Mouse (Mus musculus) heart, postnatal 14 days (tissue): ENCODE measurements around the gene Dusp18. TPM values are rescaled to one million over a fixed set of nuclear protein-coding genes. Genes with fewer than 3 reads are reported as not detected.

Experiments
- DNase-seq, 2 experiments: peaks; one replicate each; pipeline ENCODE4 v3.0.0; 2021 to 2022
- intact Hi-C: fragments of 180-260 bp; cut with DNase I; formaldehyde crosslinking; loops from one replicate; pipeline ENCODE4 v1.15.1; 2025
- total RNA-seq, 2 experiments: library from RNA; stranded (reverse); gene quantifications; 2 replicates each; pipeline ENCODE4 v1.2.3; 2021

The Dusp18 gene
- total RNA-seq, 2 experiments from 2014 or later: 38.2 to 44.4 TPM

DNA sequence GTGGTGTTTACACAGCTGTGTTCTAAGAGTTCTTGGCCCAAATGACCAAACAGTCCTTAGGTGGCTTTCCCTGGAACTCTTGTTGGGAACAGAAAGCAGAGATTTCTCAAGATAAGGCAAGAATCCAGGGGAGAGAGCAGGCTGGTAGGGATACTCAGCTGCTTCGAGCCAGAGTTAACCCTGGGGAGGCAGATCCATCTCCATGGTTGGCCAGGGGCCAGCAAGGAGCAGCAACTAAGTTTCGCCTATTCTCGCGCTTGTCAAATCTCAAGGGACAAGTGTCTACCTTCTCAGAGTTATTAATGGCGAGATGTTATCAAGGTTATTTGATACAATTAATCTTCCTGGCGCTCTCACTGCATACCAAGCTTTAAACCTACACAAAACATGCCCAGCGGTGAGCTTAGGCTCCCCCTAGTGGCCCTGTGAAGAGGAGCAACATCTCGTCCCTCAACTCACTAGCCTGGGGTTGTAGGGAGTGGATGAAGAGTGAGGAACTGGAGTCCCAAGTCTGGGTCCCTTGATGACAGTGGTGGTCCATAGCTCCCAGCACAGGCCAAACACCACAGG lies 26.3 kb downstream of the Dusp18 start:
- DNase-seq: peak; percentile 30 to 57
- intact Hi-C loops: no loop called here

- intact Hi-C loops: no loop called here
- DNase-seq: no peak
Measured at GRCm38 (mm10) chr11:3922115-3922514, 27.1 kb downstream of the Dusp18 start.

GRCm38 (mm10) chr11:3922731-3923130 lies 27.7 kb downstream of the Dusp18 start:
- no peak for DNase-seq
- intact Hi-C loops: no loop called here

GRCm38 (mm10) chr11:3925916-3926315 lies 30.9 kb downstream of the Dusp18 start:
- intact Hi-C loops: no loop called here
- no peak for DNase-seq

DNA sequence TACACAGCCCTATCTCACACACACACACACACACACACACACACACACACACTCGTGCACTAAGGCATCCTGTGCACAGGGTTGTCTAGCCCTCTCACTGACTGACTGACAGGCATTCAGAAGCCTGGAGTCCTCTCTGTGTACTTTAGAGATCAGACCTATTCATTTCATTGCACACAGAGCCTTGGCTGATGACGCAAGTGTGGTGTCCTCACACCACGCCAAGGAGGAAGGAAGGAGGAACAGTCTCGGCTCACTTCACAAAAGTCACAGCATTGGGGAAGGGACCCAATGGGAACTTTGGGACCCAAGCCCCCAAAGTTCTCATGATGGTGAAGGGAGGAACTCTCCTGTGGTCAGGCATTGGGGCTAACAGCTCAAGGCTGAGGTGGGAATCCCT lies 35.0 kb downstream of the Dusp18 start:
- intact Hi-C loops: no loop called here
- no peak for DNase-seq

GRCm38 (mm10) chr11:3930931-3931330 lies 35.9 kb downstream of the Dusp18 start:
- DNase-seq: no peak
- intact Hi-C loops: no loop called here

GRCm38 (mm10) chr11:3931511-3932211 lies 36.6 kb downstream of the Dusp18 start, which contains the start of gene Tcn2:
TSS of gene Tcn2 (minus strand) at chr11:3932159.
- intact Hi-C loops: no loop called here

DNA sequence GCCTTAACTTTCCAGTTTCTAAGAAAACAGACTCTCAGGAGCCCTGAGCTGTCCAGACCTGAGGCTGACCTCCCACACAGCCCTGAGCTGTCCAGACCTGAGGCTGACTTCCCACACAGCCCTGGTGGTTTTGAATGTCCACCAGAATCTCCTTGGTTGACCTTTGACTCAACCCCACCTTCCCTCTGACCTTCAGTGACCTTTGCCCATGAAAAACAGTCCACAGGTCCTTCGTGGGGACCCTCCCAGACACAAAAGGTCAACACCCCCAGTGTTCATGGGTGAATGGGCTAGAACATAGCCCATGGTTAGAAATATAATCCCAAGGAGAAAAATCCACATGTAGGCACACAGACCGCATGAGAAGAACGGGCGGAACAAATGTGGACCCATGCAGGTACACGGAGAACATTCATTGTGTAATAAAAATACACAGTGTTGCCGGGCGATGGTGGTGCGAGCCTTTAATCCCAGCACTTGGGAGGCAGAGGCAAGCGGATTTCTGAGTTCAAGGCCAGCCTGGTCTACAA lies 38.8 kb downstream of the Dusp18 start:
- DNase-seq: no peak
- intact Hi-C loops: no loop called here

More at GRCm38 (mm10) chr11:3931511-3932211, 36.6 kb downstream of the Dusp18 start, which contains the start of gene Tcn2:
- peak; percentile 88 to 91 for DNase-seq

DNA sequence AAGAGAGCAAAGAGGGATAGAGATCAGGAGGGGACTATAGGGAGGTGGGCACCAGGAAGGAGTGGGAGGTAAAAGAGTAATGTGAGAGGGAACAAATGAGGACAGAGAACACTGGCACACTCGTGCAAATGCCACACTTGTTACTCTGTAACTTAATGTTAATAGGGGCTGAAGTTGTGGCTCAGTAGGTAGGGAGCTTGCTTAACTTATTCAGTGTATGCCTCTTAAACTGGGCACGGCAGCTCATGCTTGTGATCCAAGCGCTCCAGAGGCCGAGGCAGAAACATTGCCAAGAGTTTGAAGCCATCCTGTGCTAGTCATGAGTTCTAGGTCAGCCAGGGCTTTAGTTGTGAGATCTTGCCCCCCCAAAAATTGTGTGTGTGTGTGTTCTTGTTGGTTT lies 40.1 kb downstream of the Dusp18 start:
- no peak for DNase-seq
- intact Hi-C loops: no loop called here

DNA sequence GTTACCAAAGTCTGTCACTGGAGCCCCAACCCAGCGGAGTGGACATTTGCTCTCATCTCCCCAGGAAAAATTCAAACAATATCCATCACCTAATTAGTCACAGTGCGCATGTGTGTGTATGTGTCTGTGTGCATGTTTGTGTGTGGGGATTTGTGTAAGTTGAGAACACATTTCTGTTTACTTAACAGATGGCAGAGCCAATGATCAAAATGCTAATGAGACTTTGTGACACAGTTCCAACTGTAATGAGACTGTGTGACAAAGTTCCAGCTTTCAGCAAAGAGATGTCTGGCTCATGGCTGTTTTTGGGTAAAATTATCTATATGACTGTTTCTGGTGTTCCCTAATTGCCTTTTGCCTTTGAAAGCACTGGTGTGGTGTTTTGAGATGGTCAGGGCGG lies 41.3 kb downstream of the Dusp18 start:
- intact Hi-C loops: no loop called here
- no peak for DNase-seq

DNA sequence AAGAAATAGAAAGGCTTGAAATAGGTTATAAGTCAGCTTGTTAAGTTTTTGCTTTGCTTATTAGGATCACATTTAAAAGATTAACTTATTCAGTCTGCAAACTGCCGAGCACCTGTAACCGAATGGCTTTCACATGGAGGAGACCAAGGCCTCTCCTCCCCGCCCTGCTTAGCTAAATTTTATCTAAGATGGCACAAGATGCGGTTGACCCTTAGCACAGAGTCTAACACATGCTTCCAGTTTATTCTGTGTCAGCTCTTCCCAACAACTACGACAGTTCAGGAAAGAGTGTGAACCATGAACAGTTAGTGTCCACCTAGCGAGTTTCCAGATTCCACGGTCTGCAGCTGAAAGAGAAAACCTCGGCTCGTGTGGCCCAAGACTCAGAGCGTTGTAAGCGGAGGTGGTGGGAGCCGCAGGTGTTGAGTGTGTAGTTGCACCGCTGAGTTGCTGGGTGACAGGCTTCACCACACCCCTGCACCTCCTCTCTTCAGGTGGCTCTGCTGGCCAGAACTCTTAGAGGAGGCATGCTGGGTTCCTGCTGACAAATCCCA lies 42.4 kb downstream of the Dusp18 start:
- no peak for DNase-seq
- intact Hi-C loops: no loop called here

DNA sequence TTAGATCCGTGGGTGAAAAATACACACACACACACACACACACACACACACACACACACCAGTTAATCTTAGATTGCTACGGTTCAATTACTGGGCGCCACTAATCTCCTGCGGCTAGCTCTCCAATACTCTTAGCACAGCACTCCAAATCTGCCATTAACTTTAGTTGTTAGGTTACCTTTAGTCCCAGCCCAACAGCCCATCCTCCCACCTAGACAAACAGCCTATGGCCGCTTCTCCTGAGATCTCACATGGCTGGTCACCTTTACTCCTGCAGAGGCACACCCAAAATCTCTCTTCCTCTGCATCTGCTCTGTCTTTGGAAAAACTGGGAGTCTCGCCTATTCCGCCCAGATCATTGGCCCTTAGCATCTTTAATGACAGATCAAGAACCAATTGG lies 46.3 kb downstream of the Dusp18 start:
- no peak for DNase-seq
- intact Hi-C loops: no loop called here

GRCm38 (mm10) chr11:3946386-3946785 lies 51.3 kb downstream of the Dusp18 start:
- intact Hi-C loops: no loop called here
- no peak for DNase-seq

Other genes with a start within 250 kb of the Dusp18 start
- gene Morc2a, start 246.0 kb upstream of the Dusp18 start, total RNA-seq: 10 to 100 TPM; 23.1 to 27.4 TPM
- gene Osbp2, start 31.3 kb upstream of the Dusp18 start, total RNA-seq: 1 to 10 TPM; 6.7 to 8.5 TPM
- under 1 TPM; 0.74 to 0.90 TPM for gene 4921536K21Rik, start 142 bp upstream of the Dusp18 start, total RNA-seq
- gene Slc35e4, start 19.4 kb downstream of the Dusp18 start, total RNA-seq: 1 to 10 TPM; 4.9 to 5.6 TPM
- 10 to 100 TPM; 44.5 to 54.0 TPM for gene Tcn2, start 36.9 kb downstream of the Dusp18 start, total RNA-seq
- 10 to 100 TPM; 26.2 to 27.8 TPM for gene Pes1, start 68.7 kb downstream of the Dusp18 start, total RNA-seq
- gene 4930556J24Rik, start 81.5 kb downstream of the Dusp18 start, total RNA-seq: not detected
- under 1 TPM; 0.32 to 0.33 TPM for gene Gal3st1, start 88.4 kb downstream of the Dusp18 start, total RNA-seq
- gene Sec14l4, start 136.2 kb downstream of the Dusp18 start, total RNA-seq: under 1 TPM; 0.20 to 0.50 TPM
- gene Sec14l3, start 169.6 kb downstream of the Dusp18 start, total RNA-seq: 1 to 10 TPM in 1 of 2 experiments, not detected in 1; 6.0 TPM
- 100 to 1,000 TPM; 108 to 124 TPM for gene Mtfp1, start 200.2 kb downstream of the Dusp18 start, total RNA-seq
- 1 to 10 TPM; 1.2 TPM for gene Sec14l2, start 228.2 kb downstream of the Dusp18 start, total RNA-seq
- gene Rnf215, start 240.0 kb downstream of the Dusp18 start, total RNA-seq: 10 to 100 TPM; 14.2 to 20.6 TPM